Mouse (Mus musculus): ENCODE results near the gene Ccdc92. TPM values are rescaled to one million over a fixed set of nuclear protein-coding genes. Genes with fewer than 3 reads are reported as not detected.

Gene Ccdc92
- polyA plus RNA-seq, 1 experiment from 2014 or later = 21.3 TPM

DNA sequence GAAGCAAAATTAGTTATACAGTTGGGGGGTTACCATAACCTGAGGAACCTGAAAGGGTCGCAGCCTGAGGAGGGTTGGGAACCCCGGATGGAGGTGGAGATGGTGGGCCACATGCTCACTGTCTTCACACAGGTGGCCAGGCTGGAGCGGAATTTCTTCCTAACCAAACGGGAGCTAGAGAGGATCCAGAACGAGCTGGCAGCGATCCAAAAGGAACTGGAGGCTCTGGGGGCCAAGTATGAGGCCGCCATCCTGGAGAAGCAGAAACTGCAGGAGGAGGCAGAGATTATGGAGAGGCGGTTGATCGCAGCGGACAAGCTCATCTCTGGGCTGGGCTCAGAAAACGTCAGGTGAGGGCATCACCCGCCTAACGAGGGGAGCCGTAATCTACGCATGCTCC, 45.2 kb downstream of the Ccdc92 start:
- H3K9ac ChIP-seq = no peak overlapping the region
- ATAC-seq = no peak
- H3K4me3 ChIP-seq = no peak overlapping the region
- H3K27ac ChIP-seq = no peak overlapping the region
- no peaks in the 10 kb centered on the region for H3K27me3 ChIP-seq
- H3K4me1 ChIP-seq = no peaks in the 10 kb centered on the region
- H3K4me2 ChIP-seq = no peak overlapping the region
- H3K9me3 ChIP-seq (replicated peaks) = peaks cover 6% of the 10 kb centered on the region; the same call in 1 of the 2 replicates
- WGBS = 83% methylated on average over 15 of the region's 15 CpGs
- H3K36me3 ChIP-seq (ENCODE audit: poor library complexity, severe bottlenecking) = no peaks in the 10 kb centered on the region

DNA sequence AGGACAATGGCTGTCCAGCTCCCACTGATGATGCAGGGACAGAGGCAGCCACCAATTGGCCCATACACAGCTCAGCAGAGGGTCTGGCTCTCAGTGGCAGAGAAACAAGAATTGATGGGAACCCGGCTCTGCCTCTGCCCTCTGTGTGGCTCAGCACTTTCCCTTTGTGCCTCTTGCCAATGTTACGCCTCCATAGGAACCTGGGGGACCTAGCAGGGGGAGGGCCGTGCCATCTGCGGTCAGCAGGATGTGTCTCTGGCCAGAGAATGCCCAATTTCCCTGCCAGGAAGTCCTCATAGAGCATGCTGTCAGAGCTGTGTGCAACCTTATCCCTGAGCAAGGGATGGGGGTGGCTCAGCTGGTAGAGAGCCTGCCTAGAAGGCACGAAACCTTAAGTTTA, 47.4 kb downstream of the Ccdc92 start:
- WGBS = 64% methylated on average over 5 of the region's 5 CpGs
- no peak for ATAC-seq
- H3K27me3 ChIP-seq = no peaks in the 10 kb centered on the region
- no peaks in the 10 kb centered on the region for H3K4me1 ChIP-seq
- H3K4me2 ChIP-seq = no peak overlapping the region
- H3K27ac ChIP-seq = no peak overlapping the region
- H3K9ac ChIP-seq = no peak overlapping the region
- no peaks in the 10 kb centered on the region for H3K36me3 ChIP-seq (ENCODE audit: poor library complexity, severe bottlenecking)
- H3K4me3 ChIP-seq = no peak overlapping the region
- H3K9me3 ChIP-seq (replicated peaks) = peaks cover 6% of the 10 kb centered on the region; the same call in 1 of the 2 replicates

DNA sequence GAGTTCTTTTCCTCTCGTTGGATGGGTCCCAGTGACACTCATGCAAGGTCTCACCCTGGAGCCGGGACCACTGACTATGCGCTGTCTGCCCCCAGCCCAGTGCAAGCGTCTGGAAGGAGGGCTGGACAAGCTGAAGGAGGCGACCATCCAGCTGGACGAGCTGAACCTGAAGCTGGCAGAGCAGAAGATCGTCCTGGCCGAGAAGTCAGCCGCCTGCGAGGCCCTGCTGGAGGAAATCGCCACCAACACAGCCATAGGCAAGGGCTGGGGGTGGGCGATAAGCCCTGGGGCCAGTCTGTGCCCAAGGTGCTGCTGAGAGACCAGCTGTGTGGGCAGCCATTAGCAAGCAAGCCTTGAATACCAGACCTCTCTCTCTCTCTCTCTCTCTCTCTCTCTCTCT, 49.8 kb downstream of the Ccdc92 start:
- Histone ChIP-seq H3K27ac (no peak overlapping the region), H3K4me1 (no peaks in the 10 kb centered on the region), H3K9ac (no peak overlapping the region), H3K36me3 (ENCODE audit: poor library complexity, severe bottlenecking) (no peaks in the 10 kb centered on the region), H3K4me2 (no peak overlapping the region), H3K4me3 (no peak overlapping the region), H3K27me3 (no peaks in the 10 kb centered on the region), H3K9me3 (replicated peaks) (no peaks in the 10 kb centered on the region)
- 85% methylated on average over 12 of the region's 12 CpGs for WGBS
- ATAC-seq = no peak

DNA sequence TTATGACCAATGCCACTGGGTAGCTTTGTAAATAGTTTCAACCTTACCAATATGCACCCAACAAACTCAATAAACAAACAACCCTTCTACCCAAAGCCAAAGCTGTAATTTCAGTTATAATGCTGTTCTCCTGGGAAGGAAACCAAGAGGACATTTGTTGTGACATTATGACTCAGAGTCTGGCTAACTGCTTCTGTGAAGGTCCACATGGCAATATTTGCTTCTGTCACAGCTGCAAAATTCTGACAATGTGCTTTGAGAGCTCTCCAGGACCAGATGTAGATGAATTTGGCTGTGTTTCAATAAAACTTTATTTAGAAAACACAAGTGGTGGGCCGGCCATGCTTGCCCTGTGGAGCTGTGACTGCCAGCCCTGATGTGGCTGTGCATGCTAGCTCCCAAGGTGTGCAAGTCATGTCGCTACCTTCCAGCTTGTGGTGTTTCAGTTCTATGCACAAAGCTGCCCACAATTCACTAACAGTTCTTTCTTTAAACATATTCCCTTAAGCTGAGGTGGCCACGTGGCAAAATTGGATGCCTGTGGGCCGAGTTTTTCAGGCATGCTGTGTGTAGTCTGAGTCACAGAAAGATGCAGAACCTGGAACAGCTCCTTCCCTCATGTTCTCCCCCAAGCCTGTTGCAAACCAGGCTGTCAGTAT, 52.4 kb downstream of the Ccdc92 start:
- Histone ChIP-seq H3K27me3 (no peaks in the 10 kb centered on the region), H3K27ac (no peak overlapping the region), H3K9ac (no peak overlapping the region), H3K4me3 (no peak overlapping the region), H3K36me3 (ENCODE audit: poor library complexity, severe bottlenecking) (no peaks in the 10 kb centered on the region), H3K9me3 (replicated peaks) (no peaks in the 10 kb centered on the region), H3K4me1 (no peaks in the 10 kb centered on the region), H3K4me2 (no peak overlapping the region)
- WGBS = 86% methylated on average over 4 of the region's 4 CpGs
- no peak for ATAC-seq

DNA sequence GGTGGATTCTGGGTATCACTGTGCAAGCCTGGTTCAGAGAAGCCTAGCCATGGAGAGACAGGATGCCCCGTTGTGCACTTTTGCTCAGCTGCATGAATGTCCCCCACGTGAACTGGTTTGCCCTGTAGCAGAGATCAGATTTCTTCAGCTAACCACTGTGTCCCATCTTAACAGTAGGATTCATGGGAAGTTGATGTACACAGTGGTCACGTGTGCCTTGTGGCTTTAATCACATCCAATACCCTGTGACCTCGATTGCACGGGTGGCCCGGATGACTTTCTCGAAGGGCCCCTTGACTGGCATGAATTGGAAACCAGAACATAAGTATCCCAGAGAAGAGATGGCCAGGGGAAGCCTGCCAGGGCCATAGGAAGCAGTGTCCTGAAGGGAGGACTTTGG, 70.1 kb downstream of the Ccdc92 start:
- no peaks in the 10 kb centered on the region for H3K4me1 ChIP-seq
- no peaks in the 10 kb centered on the region for H3K36me3 ChIP-seq (ENCODE audit: poor library complexity, severe bottlenecking)
- H3K4me2 ChIP-seq = no peak overlapping the region
- H3K9ac ChIP-seq = no peak overlapping the region
- ATAC-seq = no peak
- no peaks in the 10 kb centered on the region for H3K27me3 ChIP-seq
- no peak overlapping the region for H3K4me3 ChIP-seq
- no peaks in the 10 kb centered on the region for H3K9me3 ChIP-seq (replicated peaks)
- H3K27ac ChIP-seq = no peak overlapping the region
- WGBS = 88% methylated on average over 7 of the region's 7 CpGs

DNA sequence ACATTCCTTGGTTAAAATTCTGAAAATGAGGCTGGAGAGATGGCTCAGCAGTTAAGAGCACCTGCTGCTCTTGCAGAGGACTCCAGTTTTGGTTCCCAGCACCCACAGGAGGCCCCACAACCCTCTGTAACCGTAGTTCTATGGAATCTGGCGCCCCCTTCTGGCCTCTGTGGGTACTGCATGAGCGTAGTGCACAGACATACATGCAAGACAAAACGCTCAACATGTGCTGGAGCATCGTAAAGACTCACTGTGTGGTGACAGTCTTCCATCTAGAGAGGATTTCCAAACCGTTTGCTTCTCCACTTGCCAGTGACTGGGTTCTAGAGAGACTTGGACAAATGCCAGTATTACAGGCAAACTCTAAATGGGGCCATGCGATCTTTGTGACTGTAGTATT, 76.6 kb downstream of the Ccdc92 start:
- Histone ChIP-seq H3K27me3 (no peaks in the 10 kb centered on the region), H3K27ac (no peak overlapping the region), H3K4me3 (no peak overlapping the region), H3K9ac (no peak overlapping the region), H3K36me3 (ENCODE audit: poor library complexity, severe bottlenecking) (no peaks in the 10 kb centered on the region), H3K4me2 (no peak overlapping the region), H3K9me3 (replicated peaks) (peaks cover 7% of the 10 kb centered on the region; the same call in 1 of the 2 replicates), H3K4me1 (no peaks in the 10 kb centered on the region)
- no peak for ATAC-seq
- 81% methylated on average over 7 of the region's 7 CpGs for WGBS

Other genes with a start within 250 kb of the Ccdc92 start
- gene Atp6v0a2, start 233.8 kb downstream of the Ccdc92 start, polyA plus RNA-seq (2015; fragmentation: Nextera tagmentation; extraction: Ambion mirVana) = 44.7 and 45.9 TPM in 2 replicates
- 0.08 and 0.15 TPM in 2 replicates for gene Dnah10, start 137.3 kb downstream of the Ccdc92 start, polyA plus RNA-seq (2015; fragmentation: Nextera tagmentation; extraction: Ambion mirVana)
- 148 and 168 TPM in 2 replicates for gene Zfp664, start 267 bp upstream of the Ccdc92 start, polyA plus RNA-seq (2015; fragmentation: Nextera tagmentation; extraction: Ambion mirVana)
- gene Rflna, start 140.8 kb upstream of the Ccdc92 start, polyA plus RNA-seq (2015; fragmentation: Nextera tagmentation; extraction: Ambion mirVana) = 2.7 and 3.5 TPM in 2 replicates